9 mouse cellular contexts compared by ENCODE assay signal in the genomic region with DNA sequence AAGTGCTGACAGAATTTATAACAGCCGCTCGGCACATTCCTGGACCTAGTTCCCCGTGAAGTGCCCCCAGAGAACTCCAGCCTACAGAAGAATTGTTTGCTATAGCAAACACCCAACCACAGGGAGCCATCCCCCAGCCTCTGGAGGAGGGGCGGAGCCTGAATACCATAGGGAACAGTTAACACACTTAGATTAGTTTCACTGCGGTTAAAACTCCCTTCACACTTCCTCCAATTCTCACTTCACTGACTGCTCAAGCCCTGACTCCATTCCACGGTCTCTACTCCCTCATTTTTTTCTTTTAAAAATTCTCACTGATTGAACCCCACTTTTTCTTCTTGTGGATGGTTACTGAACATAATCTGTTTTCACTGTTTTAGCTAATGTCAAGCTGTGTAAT. TPM values are rescaled to one million over a fixed set of nuclear protein-coding genes. Genes with fewer than 3 reads are reported as not detected.
DNase-seq lines count a peak whose midpoint lies in the region; ATAC-seq lines count a peak whose summit lies in the region.
"Had no signal": no experiment of that assay in that cellular context is flagged by ENCODE, and none has a peak within 500 bp of the region (broad histone marks: within the 10 kb centered on the region; RNA-seq: fewer than 3 reads in every experiment).

No protein-coding gene starts in this region.

- WGBS in hindbrain, embryonic 14.5 days, result 23% methylated on average over 6 of the region's 6 CpGs

- H3K27me3 ChIP-seq in hindbrain, embryonic 14.5 days (ENCODE audit: control insufficient read depth, insufficient read depth, low read length), result no peaks in the 10 kb centered on the region
- H3K27me3 ChIP-seq: hindbrain, embryonic 15.5 days had no signal

- no peak overlapping the region; the same call in 1 of the 2 replicates for H3K27ac ChIP-seq in hindbrain, embryonic 14.5 days
- H3K27ac ChIP-seq: hindbrain, embryonic 15.5 days had no signal

- H3K36me3 ChIP-seq in hindbrain, embryonic 14.5 days (replicated peaks; ENCODE audit: control insufficient read depth, insufficient read depth), result no peaks in the 10 kb centered on the region
- H3K36me3 ChIP-seq: hindbrain, embryonic 15.5 days had no signal

- peaks cover 18% of the 10 kb centered on the region for H3K4me1 ChIP-seq in hindbrain, embryonic 14.5 days (replicated peaks; ENCODE audit: control insufficient read depth, insufficient read depth, low read length)

- no peak for ATAC-seq in hindbrain, embryonic 14.5 days (ENCODE audit: low FRiP score)
- ATAC-seq in inflammation-experienced regulatory T-cells, adult 6 months, result no peak

- no peak overlapping the region for H3K4me3 ChIP-seq in hindbrain, embryonic 14.5 days (replicated peaks; ENCODE audit: low read length)
- H3K4me3 ChIP-seq: hindbrain, embryonic 15.5 days had no signal

- H3K9ac ChIP-seq in hindbrain, embryonic 14.5 days, result no peak overlapping the region
- H3K9ac ChIP-seq: hindbrain, embryonic 15.5 days had no signal

- no peak overlapping the region for H3K4me2 ChIP-seq in hindbrain, embryonic 14.5 days (replicated peaks)
- H3K4me2 ChIP-seq: hindbrain, embryonic 15.5 days had no signal

- H3K9me3 ChIP-seq in hindbrain, embryonic 14.5 days (ENCODE audit: control insufficient read depth, low read length), result no peaks in the 10 kb centered on the region
- H3K9me3 ChIP-seq: hindbrain, embryonic 15.5 days had no signal

- DNase-seq in spleen, postnatal 36 days (ENCODE audit: low spot score in 2 of 2), result peak; percentile 69 to 75
- DNase-seq in spleen, adult 12 weeks (ENCODE audit: low spot score), result no peak
- DNase-seq in induced T-regulatory cell, adult 2 months (ENCODE audit: low read depth), result peak; percentile 34
- DNase-seq in lung, postnatal 14 days, result peak; percentile 62
- DNase-seq in yolk sac, embryonic 10.5 days (ENCODE audit: low spot score), result peak; percentile 68
- DNase-seq in hindbrain, embryonic 14.5 days (ENCODE audit: low spot score), result no peak
- DNase-seq in adrenal gland, postnatal 4 days (ENCODE audit: low spot score in 2 of 2), result no peak

RNA-seq across cellular contexts. Expression of a gene that starts 1.5 kb away (rescaled TPM):
- 26.8 and 30.9 TPM in 2 replicates for polyA plus RNA-seq in hindbrain, embryonic 14.5 days (2014; fragmentation: Nextera tagmentation; extraction: Ambion mirVana)
- polyA plus RNA-seq in inflammation-experienced regulatory T-cells, adult 6 months (2017; shearing (Covaris generic)), result 10 to 100 TPM; 27.8 to 36.9 (median 31.0) TPM
- 10 to 100 TPM; 21.4 to 26.0 TPM for total RNA-seq in adrenal gland, postnatal 4 days (2021)

RNA-seq across cellular contexts. Expression of a gene that starts 40.7 kb away (rescaled TPM):
- 9.7 and 10.6 TPM in 2 replicates for polyA plus RNA-seq in hindbrain, embryonic 14.5 days (2014; fragmentation: Nextera tagmentation; extraction: Ambion mirVana)
- 10 to 100 TPM; 15.1 to 18.3 (median 17.7) TPM for polyA plus RNA-seq in inflammation-experienced regulatory T-cells, adult 6 months (2017; shearing (Covaris generic))
- total RNA-seq in adrenal gland, postnatal 4 days (2021), result 10 to 100 TPM; 61.1 to 70.0 TPM

Comparison
In these comparisons a context has a peak if more than half of its experiments do, and no peak if none do; other contexts are left out.
1. DNase-seq: peak in spleen, postnatal 36 days (2 of 2), induced T-regulatory cell, adult 2 months (single experiment), lung, postnatal 14 days (single experiment) and yolk sac, embryonic 10.5 days (single experiment); none in spleen, adult 12 weeks (single experiment), hindbrain, embryonic 14.5 days (single experiment) and adrenal gland, postnatal 4 days (0 of 2).